Mouse (Mus musculus) subcutaneous adipose tissue, adult 2 months (tissue): ENCODE measurements around the gene 6330409D20Rik. TPM values are rescaled to one million over a fixed set of nuclear protein-coding genes. Genes with fewer than 3 reads are reported as not detected.

Source experiments
- polyA plus RNA-seq: library from polyadenylated mRNA; depleted of rRNA; stranded (reverse); fragments of >200 nt; gene quantifications from 2 replicates; pipeline ENCODE4 v1.2.3, GENCODE M21; 2012; ENCODE audit warnings: low replicate concordance; rRNA removed

The 6330409D20Rik gene
- 0.17 TPM in 1 of 2 replicates, not detected in the other for polyA plus RNA-seq

GRCm38 (mm10) chr2:32740916-32741272 lies at the start of gene 6330409D20Rik:
Gene 6330409D20Rik (minus strand): TSS chr2:32741016.

DNA sequence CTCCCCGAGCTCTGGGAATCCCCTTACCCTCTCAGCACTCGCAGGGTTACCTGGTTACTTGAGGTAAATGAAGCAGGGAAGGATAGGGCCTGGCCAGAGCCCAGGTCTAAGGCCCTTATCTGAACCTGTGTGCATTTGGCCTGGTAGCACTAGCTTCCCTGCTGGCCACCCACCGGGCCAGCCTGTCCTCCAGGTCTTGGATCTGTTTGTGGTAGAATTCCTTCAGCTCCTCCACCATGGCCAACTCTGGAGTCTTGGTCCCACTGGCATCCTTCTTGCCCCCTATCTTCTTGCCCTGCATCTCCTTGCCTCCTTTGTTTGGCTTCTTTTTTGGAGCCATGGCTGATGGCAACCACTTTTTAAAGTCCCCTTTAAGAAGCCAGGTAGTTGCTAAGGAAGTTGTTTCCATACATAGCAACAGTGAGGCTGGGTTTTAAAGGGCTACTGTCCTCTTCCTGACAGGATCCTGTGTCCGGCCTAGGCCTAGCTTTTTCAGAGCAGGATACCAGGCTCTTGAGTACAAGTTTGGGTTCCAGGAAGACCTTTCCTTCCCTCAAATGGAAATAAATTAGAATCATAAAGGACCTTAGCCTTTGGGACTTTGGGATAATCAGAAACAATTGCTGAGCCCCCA lies 43.3 kb upstream of the 6330409D20Rik start, which contains the start of gene Cfap157:
Cfap157 (minus strand) TSS at position 381 of the 634 bp plus-strand sequence.

DNA sequence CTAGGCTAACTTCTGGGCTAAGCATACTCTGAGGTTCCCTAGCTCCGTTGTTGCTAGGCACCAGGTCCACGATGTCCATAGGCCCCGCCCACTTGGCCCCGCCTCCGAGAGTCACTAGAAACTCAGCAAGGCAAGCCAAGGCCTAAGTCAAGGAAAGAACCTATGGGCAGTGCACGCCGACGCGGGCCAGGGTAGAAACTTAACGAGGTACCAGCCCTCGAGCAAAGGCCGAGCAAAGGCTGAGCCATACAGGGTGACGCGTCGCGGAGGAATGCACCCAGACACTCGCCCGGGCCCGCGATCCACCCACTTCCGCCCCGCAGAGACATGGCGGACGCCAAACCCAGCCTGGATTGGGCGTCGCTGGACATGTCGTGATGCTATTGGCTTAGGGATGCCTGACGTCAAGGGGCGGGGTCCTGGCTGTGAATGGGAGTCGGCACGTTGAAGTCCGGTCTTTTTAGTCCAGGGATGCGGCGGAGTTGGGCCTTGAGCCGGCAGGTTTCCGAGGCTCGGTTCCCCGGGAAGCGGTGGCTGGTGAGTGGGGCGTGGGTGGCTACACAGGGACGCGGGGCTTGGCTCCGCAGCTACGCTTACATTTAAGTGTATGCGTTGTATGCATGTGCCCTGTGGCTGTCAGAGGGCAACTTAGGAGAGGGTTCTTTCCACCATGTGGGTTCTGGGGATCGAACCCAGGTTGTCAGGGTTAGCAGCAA lies 34.7 kb upstream of the 6330409D20Rik start, which contains the start of the genes Ttc16 and Ptrh1:
Ttc16 (minus strand) TSS at position 275 of the 716 bp plus-strand sequence.
Ptrh1 (plus strand) TSS at position 428 of the 716 bp plus-strand sequence.

GRCm38 (mm10) chr2:32757056-32757845 lies 16.4 kb upstream of the 6330409D20Rik start, which contains the start of gene Tor2a:
Gene Tor2a (plus strand): TSS chr2:32757234.

GRCm38 (mm10) chr2:32720681-32721229 lies 20.1 kb downstream of the 6330409D20Rik start, which contains the start of gene Sh2d3c:
Gene Sh2d3c (plus strand): TSS chr2:32721055.

GRCm38 (mm10) chr2:32712934-32713817 lies 27.6 kb downstream of the 6330409D20Rik start, which contains the start of gene Cdk9:
Gene Cdk9 (minus strand): TSS chr2:32713076.

DNA sequence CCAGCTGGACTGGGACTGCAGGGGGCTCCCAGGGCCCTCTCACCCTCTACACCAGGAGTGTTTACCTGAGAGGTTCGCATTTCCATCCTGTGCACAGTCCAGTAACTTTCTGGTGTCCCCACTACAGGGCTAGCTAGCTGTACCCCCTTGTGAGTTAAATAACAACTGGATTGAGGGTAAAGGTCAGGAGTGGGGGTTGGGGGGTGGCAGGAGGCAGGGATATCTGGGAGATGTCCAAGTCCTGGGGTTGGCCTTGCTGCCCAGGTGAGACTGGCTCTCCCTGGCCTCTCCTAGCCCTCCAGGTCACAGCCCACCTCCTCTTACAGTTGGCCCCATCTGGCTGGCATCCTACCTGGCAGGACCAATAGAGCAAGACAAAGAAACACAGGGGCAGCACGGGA lies 36.8 kb downstream of the 6330409D20Rik start, which contains the start of gene Fpgs:
Fpgs (minus strand) TSS at position 125 of the 401 bp plus-strand sequence.

Other genes starting within 250 kb of the 6330409D20Rik start
- gene Fam102a, start 205.7 kb downstream of the 6330409D20Rik start, polyA plus RNA-seq, result 12.0 and 27.3 TPM in 2 replicates
- gene Dpm2, start 170.2 kb downstream of the 6330409D20Rik start, polyA plus RNA-seq, result 162 and 185 TPM in 2 replicates
- gene Pip5kl1, start 166.2 kb downstream of the 6330409D20Rik start, polyA plus RNA-seq, result not detected in 2 replicates
- not detected in 2 replicates for gene 9430097D07Rik, start 165.3 kb downstream of the 6330409D20Rik start, polyA plus RNA-seq
- 22.6 and 43.4 TPM in 2 replicates for gene St6galnac4, start 153.9 kb downstream of the 6330409D20Rik start, polyA plus RNA-seq
- gene St6galnac6, start 141.3 kb downstream of the 6330409D20Rik start, polyA plus RNA-seq, result 50.7 and 103 TPM in 2 replicates
- gene Ak1, start 119.3 kb downstream of the 6330409D20Rik start, polyA plus RNA-seq, result 30.5 and 36.0 TPM in 2 replicates
- gene Eng, start 94.4 kb downstream of the 6330409D20Rik start, polyA plus RNA-seq, result 204 and 298 TPM in 2 replicates
- 28.4 and 91.8 TPM in 2 replicates for gene Fpgs, start 36.9 kb downstream of the 6330409D20Rik start, polyA plus RNA-seq
- 130 and 164 TPM in 2 replicates for gene Cdk9, start 27.9 kb downstream of the 6330409D20Rik start, polyA plus RNA-seq
- 43.4 and 100 TPM in 2 replicates for gene Sh2d3c, start 20.0 kb downstream of the 6330409D20Rik start, polyA plus RNA-seq
- 56.9 and 93.4 TPM in 2 replicates for gene Tor2a, start 16.2 kb upstream of the 6330409D20Rik start, polyA plus RNA-seq
- gene Ttc16, start 34.6 kb upstream of the 6330409D20Rik start, polyA plus RNA-seq, result 0.39 and 1.1 TPM in 2 replicates
- gene Ptrh1, start 34.8 kb upstream of the 6330409D20Rik start, polyA plus RNA-seq, result 8.3 and 13.3 TPM in 2 replicates
- gene Cfap157, start 43.4 kb upstream of the 6330409D20Rik start, polyA plus RNA-seq, result 0.06 and 0.13 TPM in 2 replicates
- 14.4 and 22.7 TPM in 2 replicates for gene Stxbp1, start 106.2 kb upstream of the 6330409D20Rik start, polyA plus RNA-seq
- 43.7 and 52.3 TPM in 2 replicates for gene Fam129b, start 135.1 kb upstream of the 6330409D20Rik start, polyA plus RNA-seq
- 143 and 515 TPM in 2 replicates for gene Rpl12, start 220.5 kb upstream of the 6330409D20Rik start, polyA plus RNA-seq
- 21.7 and 22.8 TPM in 2 replicates for gene Lrsam1, start 220.6 kb upstream of the 6330409D20Rik start, polyA plus RNA-seq
- gene Slc2a8, start 241.1 kb upstream of the 6330409D20Rik start, polyA plus RNA-seq, result 63.8 and 76.1 TPM in 2 replicates